20 mouse cellular contexts compared by ENCODE assay signal in genomic region chr5:64585076-64585786, GRCm38 (mm10).
DNase-seq lines count a peak whose midpoint lies in the region; ATAC-seq and TF ChIP-seq lines count a peak whose summit lies in the region.
"Had no signal": no experiment of that assay in that cellular context is flagged by ENCODE, and none has a peak within 500 bp of the region (broad histone marks: within the 10 kb centered on the region; RNA-seq: fewer than 3 reads in every experiment).

No protein-coding gene starts in this region.

- 73% methylated on average over 6 of the region's 6 CpGs for WGBS in forebrain, embryonic 10.5 days
- 78% methylated on average over 6 of the region's 6 CpGs for WGBS in forebrain, postnatal 0 days
- 74% methylated on average over 6 of the region's 6 CpGs for WGBS in liver, embryonic 12.5 days (ENCODE audit: insufficient replicate concordance)
- WGBS in liver, embryonic 11.5 days = 82% methylated on average over 6 of the region's 6 CpGs
- WGBS in midbrain, embryonic 12.5 days = 70% methylated on average over 6 of the region's 6 CpGs
- WGBS in midbrain, postnatal 0 days = 59% methylated on average over 6 of the region's 6 CpGs

- DNase-seq in forebrain, embryonic 10.5 days (ENCODE audit: extremely low spot score, low spot score) = no peak
- no peak for DNase-seq in forebrain, postnatal 0 days
- DNase-seq in liver, embryonic 11.5 days (ENCODE audit: low spot score) = no peak
- DNase-seq in midbrain, postnatal 0 days (ENCODE audit: low spot score) = no peak
- no peak for DNase-seq in B cell, adult 2 months
- DNase-seq: adrenal gland, postnatal 14 days; cerebellum, adult 11-12 months; cerebellum, adult 9-10 months; cerebellum, postnatal 25 days; gastrocnemius, postnatal 36 days; heart, adult 18-20 months; heart, postnatal 10 days had no signal

- TF ChIP-seq CTCF in forebrain, postnatal 0 days (IDR thresholded peaks at IDR 0.05; ENCODE audit: low read depth) = no peak
- TF ChIP-seq CTCF in midbrain, postnatal 0 days (IDR thresholded peaks at IDR 0.05) = no peak

- peaks cover 31% of the 10 kb centered on the region for H3K4me1 ChIP-seq in forebrain, embryonic 10.5 days
- H3K4me1 ChIP-seq in forebrain, postnatal 0 days (ENCODE audit: insufficient read depth) = no peaks in the 10 kb centered on the region
- peaks cover 79% of the 10 kb centered on the region for H3K4me1 ChIP-seq in liver, embryonic 12.5 days
- peaks cover 34% of the 10 kb centered on the region for H3K4me1 ChIP-seq in liver, embryonic 11.5 days (replicated peaks; ENCODE audit: control insufficient read depth, insufficient read depth, low read length)
- H3K4me1 ChIP-seq in midbrain, embryonic 12.5 days = peaks cover 6% of the 10 kb centered on the region
- no peaks in the 10 kb centered on the region for H3K4me1 ChIP-seq in midbrain, postnatal 0 days (ENCODE audit: insufficient read depth, low read length)

- no peak overlapping the region for H3K4me3 ChIP-seq in forebrain, embryonic 10.5 days
- no peak overlapping the region for H3K4me3 ChIP-seq in forebrain, postnatal 0 days (ENCODE audit: low read depth, low read length)
- H3K4me3 ChIP-seq in liver, embryonic 12.5 days = no peak overlapping the region
- no peak overlapping the region for H3K4me3 ChIP-seq in liver, embryonic 11.5 days (ENCODE audit: low read depth, low read length)
- no peak overlapping the region for H3K4me3 ChIP-seq in midbrain, embryonic 12.5 days
- H3K4me3 ChIP-seq in midbrain, postnatal 0 days (ENCODE audit: low read depth, low read length) = no peak overlapping the region
- H3K4me3 ChIP-seq: embryonic facial prominence, embryonic 12.5 days; forebrain, embryonic 13.5 days; heart, embryonic 10.5 days had no signal

- no peaks in the 10 kb centered on the region for H3K36me3 ChIP-seq in forebrain, embryonic 10.5 days (replicated peaks)
- H3K36me3 ChIP-seq in forebrain, postnatal 0 days (ENCODE audit: insufficient read depth) = no peaks in the 10 kb centered on the region
- no peaks in the 10 kb centered on the region for H3K36me3 ChIP-seq in liver, embryonic 12.5 days
- no peaks in the 10 kb centered on the region for H3K36me3 ChIP-seq in liver, embryonic 11.5 days (ENCODE audit: control insufficient read depth, insufficient read depth, low read length)
- no peaks in the 10 kb centered on the region for H3K36me3 ChIP-seq in midbrain, embryonic 12.5 days
- no peaks in the 10 kb centered on the region for H3K36me3 ChIP-seq in midbrain, postnatal 0 days (ENCODE audit: insufficient read depth, low read length)
- H3K36me3 ChIP-seq: embryonic facial prominence, embryonic 12.5 days; heart, embryonic 10.5 days had no signal

- H3K4me2 ChIP-seq in forebrain, postnatal 0 days (ENCODE audit: low read depth) = no peak overlapping the region
- no peak overlapping the region for H3K4me2 ChIP-seq in liver, embryonic 12.5 days
- no peak overlapping the region for H3K4me2 ChIP-seq in liver, embryonic 11.5 days
- H3K4me2 ChIP-seq in midbrain, embryonic 12.5 days (replicated peaks) = no peak overlapping the region
- H3K4me2 ChIP-seq in midbrain, postnatal 0 days (ENCODE audit: low read depth, low read length, poor library complexity, severe bottlenecking) = no peak overlapping the region
- H3K4me2 ChIP-seq: embryonic facial prominence, embryonic 12.5 days; forebrain, embryonic 13.5 days; hindbrain, embryonic 14.5 days had no signal

- H3K9me3 ChIP-seq in forebrain, embryonic 10.5 days = no peaks in the 10 kb centered on the region; the same call in 1 of the 2 replicates
- H3K9me3 ChIP-seq in forebrain, postnatal 0 days (ENCODE audit: low read length) = no peaks in the 10 kb centered on the region
- H3K9me3 ChIP-seq in liver, embryonic 12.5 days (replicated peaks) = no peaks in the 10 kb centered on the region
- no peaks in the 10 kb centered on the region for H3K9me3 ChIP-seq in liver, embryonic 11.5 days (ENCODE audit: control insufficient read depth, low read length)
- H3K9me3 ChIP-seq in midbrain, embryonic 12.5 days = no peaks in the 10 kb centered on the region
- no peaks in the 10 kb centered on the region for H3K9me3 ChIP-seq in midbrain, postnatal 0 days (ENCODE audit: low read length)
- H3K9me3 ChIP-seq: embryonic facial prominence, embryonic 12.5 days; forebrain, embryonic 13.5 days; heart, embryonic 10.5 days had no signal

- H3K27ac ChIP-seq in forebrain, embryonic 10.5 days = peak overlapping the region; percentile 60; the same call in 1 of the 2 replicates
- H3K27ac ChIP-seq in forebrain, postnatal 0 days (ENCODE audit: low read depth, low read length) = no peak overlapping the region
- H3K27ac ChIP-seq in liver, embryonic 12.5 days = peak overlapping the region; percentile 22; the same call in 1 of the 2 replicates
- H3K27ac ChIP-seq in liver, embryonic 11.5 days (ENCODE audit: low read depth, low read length) = no peak overlapping the region
- no peak overlapping the region for H3K27ac ChIP-seq in midbrain, embryonic 12.5 days (replicated peaks)
- H3K27ac ChIP-seq in midbrain, postnatal 0 days (ENCODE audit: low read depth, low read length) = no peak overlapping the region
- H3K27ac ChIP-seq: embryonic facial prominence, embryonic 12.5 days; forebrain, embryonic 13.5 days; hindbrain, embryonic 14.5 days had no signal

- H3K27me3 ChIP-seq in forebrain, embryonic 10.5 days (ENCODE audit: poor library complexity, severe bottlenecking) = no peaks in the 10 kb centered on the region
- no peaks in the 10 kb centered on the region for H3K27me3 ChIP-seq in forebrain, postnatal 0 days (ENCODE audit: insufficient read depth, low read length)
- no peaks in the 10 kb centered on the region for H3K27me3 ChIP-seq in liver, embryonic 12.5 days (replicated peaks)
- H3K27me3 ChIP-seq in liver, embryonic 11.5 days (replicated peaks; ENCODE audit: control insufficient read depth, insufficient read depth, low read length) = no peaks in the 10 kb centered on the region
- no peaks in the 10 kb centered on the region for H3K27me3 ChIP-seq in midbrain, embryonic 12.5 days
- H3K27me3 ChIP-seq in midbrain, postnatal 0 days (ENCODE audit: insufficient read depth, low read length) = no peaks in the 10 kb centered on the region
- H3K27me3 ChIP-seq: embryonic facial prominence, embryonic 12.5 days; forebrain, embryonic 13.5 days; Patski had no signal

- ATAC-seq in forebrain, postnatal 0 days = no peak
- ATAC-seq in liver, embryonic 12.5 days = no peak
- ATAC-seq in liver, embryonic 11.5 days (replicated peaks; ENCODE audit: low FRiP score) = no peak
- 0 out of 2 replicates have a peak, but pooled peaks have one; percentile 18 for ATAC-seq in midbrain, embryonic 12.5 days (ENCODE audit: low FRiP score, low read depth)
- ATAC-seq in midbrain, postnatal 0 days (ENCODE audit: low FRiP score) = no peak
- ATAC-seq: activated CD4-positive, CD25-positive, alpha-beta regulatory T cell, adult 4 months; forebrain, embryonic 13.5 days; Patski had no signal

- no peak overlapping the region for H3K9ac ChIP-seq in forebrain, postnatal 0 days
- H3K9ac ChIP-seq in liver, embryonic 12.5 days = 0 out of 2 replicates have a peak overlapping the region, but pooled peaks have one; percentile 1
- no peak overlapping the region for H3K9ac ChIP-seq in liver, embryonic 11.5 days (ENCODE audit: low read depth, low read length)
- H3K9ac ChIP-seq in midbrain, embryonic 12.5 days (replicated peaks) = no peak overlapping the region
- no peak overlapping the region for H3K9ac ChIP-seq in midbrain, postnatal 0 days (replicated peaks; ENCODE audit: low read length, poor library complexity, severe bottlenecking)
- H3K9ac ChIP-seq: embryonic facial prominence, embryonic 12.5 days; forebrain, embryonic 13.5 days; hindbrain, embryonic 14.5 days had no signal

Comparison
In these comparisons a context has a peak if more than half of its experiments do, and no peak if none do; other contexts are left out.
1. H3K27ac ChIP-seq: peak in forebrain, embryonic 10.5 days (single experiment) and liver, embryonic 12.5 days (single experiment); none in forebrain, postnatal 0 days (single experiment), liver, embryonic 11.5 days (single experiment), midbrain, embryonic 12.5 days (single experiment) and midbrain, postnatal 0 days (single experiment).